ENCODE assay signal across 29 mouse cellular contexts in the genomic region with DNA sequence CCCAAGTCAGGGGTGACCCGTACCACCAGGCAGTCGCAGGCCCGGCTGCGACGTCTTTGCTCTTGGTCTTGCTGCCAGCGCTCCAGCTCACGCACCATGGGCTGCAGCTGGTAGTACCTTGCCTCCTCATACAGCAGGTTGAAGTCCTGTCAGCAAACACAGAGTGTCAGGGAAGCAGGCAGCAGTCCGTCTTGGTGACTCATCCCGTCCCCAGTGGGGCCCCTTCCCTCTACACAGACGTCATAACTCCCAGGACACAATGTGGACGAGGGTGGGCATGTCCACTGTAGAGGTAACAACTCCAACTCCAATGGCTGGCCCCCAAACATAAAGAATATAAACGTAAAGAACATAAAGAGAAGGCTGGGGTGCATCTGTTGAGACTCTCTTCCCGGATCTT. TPM values are rescaled to one million over a fixed set of nuclear protein-coding genes. Genes with fewer than 3 reads are reported as not detected.
DNase-seq lines count a peak whose midpoint lies in the region; ATAC-seq lines count a peak whose summit lies in the region.
"Had no signal": no experiment of that assay in that cellular context is flagged by ENCODE, and none has a peak within 500 bp of the region (broad histone marks: within the 10 kb centered on the region; RNA-seq: fewer than 3 reads in every experiment).

No protein-coding gene starts in this region.

- peaks cover 80% of the 10 kb centered on the region for H3K36me3 ChIP-seq in midbrain, embryonic 13.5 days
- H3K36me3 ChIP-seq in midbrain, embryonic 16.5 days (ENCODE audit: control insufficient read depth, insufficient read depth, low read length) = peaks cover 21% of the 10 kb centered on the region
- H3K36me3 ChIP-seq in intestine, embryonic 14.5 days (ENCODE audit: control insufficient read depth, insufficient read depth, low read length) = peaks cover 77% of the 10 kb centered on the region
- H3K36me3 ChIP-seq in intestine, embryonic 15.5 days = peaks cover 23% of the 10 kb centered on the region

- DNase-seq in intestine, embryonic 14.5 days (ENCODE audit: low spot score) = no peak
- DNase-seq in cerebellum, postnatal 25 days = no peak
- DNase-seq: adrenal gland, adult 2 months; adrenal gland, postnatal 14 days; cerebellum, adult 11 months; cerebellum, adult 2 months; cerebellum, adult 9-11 months; cerebellum, postnatal 36 days; embryo, embryonic 11 days; gastrocnemius, postnatal 14 days; heart, adult 11 months; heart, postnatal 14 days; heart, postnatal 4 days had no signal

- WGBS in midbrain, embryonic 13.5 days = 92% methylated on average over 13 of the region's 13 CpGs
- whole genome bisulfite sequencing in midbrain, embryonic 16.5 days = 86% methylated on average over 13 of the region's 13 CpGs
- WGBS in intestine, embryonic 14.5 days = 77% methylated on average over 13 of the region's 13 CpGs
- 77% methylated on average over 13 of the region's 13 CpGs for WGBS in intestine, embryonic 15.5 days

- H3K9ac ChIP-seq in midbrain, embryonic 13.5 days (replicated peaks) = 0 out of 2 replicates have a peak overlapping the region, but pooled peaks have one; percentile 19
- H3K9ac ChIP-seq in midbrain, embryonic 16.5 days (ENCODE audit: low read depth, low read length) = no peak overlapping the region
- no peak overlapping the region for H3K9ac ChIP-seq in intestine, embryonic 14.5 days (ENCODE audit: low read length)
- no peak overlapping the region for H3K9ac ChIP-seq in intestine, embryonic 15.5 days
- H3K9ac ChIP-seq: embryonic facial prominence, embryonic 13.5 days; forebrain, embryonic 13.5 days; heart, embryonic 13.5 days; hindbrain, embryonic 14.5 days had no signal

- H3K27ac ChIP-seq in midbrain, embryonic 13.5 days = peak overlapping the region; percentile 35; the same call in 1 of the 2 replicates
- no peak overlapping the region for H3K27ac ChIP-seq in midbrain, embryonic 16.5 days (ENCODE audit: low read length)
- no peak overlapping the region for H3K27ac ChIP-seq in intestine, embryonic 14.5 days (ENCODE audit: low read depth)
- H3K27ac ChIP-seq in intestine, embryonic 15.5 days = no peak overlapping the region
- H3K27ac ChIP-seq: embryonic facial prominence, embryonic 10.5 days; embryonic facial prominence, embryonic 13.5 days; forebrain, embryonic 10.5 days; forebrain, embryonic 13.5 days; heart, embryonic 13.5 days; hindbrain, embryonic 14.5 days; hindbrain, postnatal 0 days had no signal

- H3K4me2 ChIP-seq in midbrain, embryonic 13.5 days (replicated peaks) = no peak overlapping the region
- H3K4me2 ChIP-seq in midbrain, embryonic 16.5 days (ENCODE audit: low read length) = no peak overlapping the region
- H3K4me2 ChIP-seq in intestine, embryonic 14.5 days (ENCODE audit: low read length) = no peak overlapping the region
- no peak overlapping the region for H3K4me2 ChIP-seq in intestine, embryonic 15.5 days (replicated peaks)
- H3K4me2 ChIP-seq: embryonic facial prominence, embryonic 13.5 days; forebrain, embryonic 13.5 days; heart, embryonic 13.5 days; hindbrain, embryonic 14.5 days had no signal

- H3K9me3 ChIP-seq in midbrain, embryonic 13.5 days = no peaks in the 10 kb centered on the region
- H3K9me3 ChIP-seq in midbrain, embryonic 16.5 days (replicated peaks; ENCODE audit: control insufficient read depth, low read length, poor library complexity, severe bottlenecking) = no peaks in the 10 kb centered on the region
- H3K9me3 ChIP-seq in intestine, embryonic 14.5 days (ENCODE audit: control insufficient read depth, low read length) = no peaks in the 10 kb centered on the region
- no peaks in the 10 kb centered on the region for H3K9me3 ChIP-seq in intestine, embryonic 15.5 days
- H3K9me3 ChIP-seq: embryonic facial prominence, embryonic 10.5 days; embryonic facial prominence, embryonic 13.5 days; forebrain, embryonic 10.5 days; forebrain, embryonic 13.5 days; heart, embryonic 13.5 days had no signal

- H3K27me3 ChIP-seq in midbrain, embryonic 13.5 days = no peaks in the 10 kb centered on the region
- H3K27me3 ChIP-seq in midbrain, embryonic 16.5 days (ENCODE audit: control insufficient read depth, insufficient read depth, low read depth, low read length) = no peaks in the 10 kb centered on the region
- no peaks in the 10 kb centered on the region for H3K27me3 ChIP-seq in intestine, embryonic 14.5 days (replicated peaks; ENCODE audit: control insufficient read depth, insufficient read depth, low read length)
- no peaks in the 10 kb centered on the region for H3K27me3 ChIP-seq in intestine, embryonic 15.5 days (replicated peaks)
- H3K27me3 ChIP-seq: embryonic facial prominence, embryonic 13.5 days; forebrain, embryonic 13.5 days; heart, embryonic 13.5 days had no signal

- H3K4me1 ChIP-seq in midbrain, embryonic 13.5 days (replicated peaks) = peaks cover 31% of the 10 kb centered on the region
- peaks cover 8% of the 10 kb centered on the region; the same call in 1 of the 2 replicates for H3K4me1 ChIP-seq in midbrain, embryonic 16.5 days (ENCODE audit: control insufficient read depth, insufficient read depth, low read length)
- no peaks in the 10 kb centered on the region for H3K4me1 ChIP-seq in intestine, embryonic 14.5 days (replicated peaks; ENCODE audit: control insufficient read depth, insufficient read depth, low read length)
- no peaks in the 10 kb centered on the region for H3K4me1 ChIP-seq in intestine, embryonic 15.5 days (replicated peaks)
- H3K4me1 ChIP-seq: embryonic facial prominence, embryonic 10.5 days had no signal

- ATAC-seq in midbrain, embryonic 13.5 days = no peak
- no peak for ATAC-seq in midbrain, embryonic 16.5 days
- 0 out of 2 replicates have a peak, but pooled peaks have one; percentile 42 for ATAC-seq in intestine, embryonic 14.5 days (replicated peaks; ENCODE audit: low FRiP score, low TSS enrichment, low read depth)
- ATAC-seq in intestine, embryonic 15.5 days = 0 out of 2 replicates have a peak, but pooled peaks have one; percentile 27
- ATAC-seq in erythroid progenitor cell, adult 5-6 weeks (replicated peaks; ENCODE audit: low FRiP score, poor library complexity, severe bottlenecking) = no peak
- ATAC-seq: CD4-positive, CD25-positive, alpha-beta regulatory T cell, adult 4 months; forebrain, embryonic 13.5 days; forebrain, embryonic 16.5 days; hindbrain, postnatal 0 days had no signal

- H3K4me3 ChIP-seq in midbrain, embryonic 13.5 days (replicated peaks) = no peak overlapping the region
- no peak overlapping the region for H3K4me3 ChIP-seq in midbrain, embryonic 16.5 days (ENCODE audit: low read depth, low read length)
- H3K4me3 ChIP-seq in intestine, embryonic 14.5 days (ENCODE audit: low read depth, low read length) = no peak overlapping the region
- H3K4me3 ChIP-seq in intestine, embryonic 15.5 days (replicated peaks) = no peak overlapping the region
- H3K4me3 ChIP-seq: embryonic facial prominence, embryonic 10.5 days; embryonic facial prominence, embryonic 13.5 days; erythroblast, embryonic 14.5 days; forebrain, embryonic 10.5 days; forebrain, embryonic 13.5 days; gastrocnemius, adult 2 months; heart, embryonic 13.5 days had no signal

RNA-seq across cellular contexts. Expression of a gene that starts 14.6 kb away (rescaled TPM):
- 35.2 and 42.8 TPM in 2 replicates for polyA plus RNA-seq in midbrain, embryonic 13.5 days (2015; fragmentation: Nextera tagmentation; extraction: Ambion mirVana)
- 24.8 and 26.5 TPM in 2 replicates for polyA plus RNA-seq in midbrain, embryonic 16.5 days (2015; fragmentation: Nextera tagmentation; extraction: Ambion mirVana)
- 10.0 and 14.7 TPM in 2 replicates for polyA plus RNA-seq in intestine, embryonic 14.5 days (2014; fragmentation: Nextera tagmentation; extraction: Ambion mirVana)
- 16.2 and 18.0 TPM in 2 replicates for polyA plus RNA-seq in intestine, embryonic 15.5 days (2015; fragmentation: Nextera tagmentation; extraction: Ambion mirVana)
- total RNA-seq in erythroid progenitor cell, adult 5-6 weeks (2015; ENCODE audit: low replicate concordance) = not detected in 2 replicates
- not detected in 2 replicates for total RNA-seq in erythroid progenitor cell, adult 5-6 weeks (2017; ENCODE audit: low replicate concordance)
- total RNA-seq: MEL had no signal
- polyA plus RNA-seq: CD4-positive, CD25-positive, alpha-beta regulatory T cell, adult 4 months; erythroblast, embryonic 14.5 days had no signal

Comparison
In these comparisons a context has a peak if more than half of its experiments do, and no peak if none do; other contexts are left out.
1. ATAC-seq: peak in intestine, embryonic 14.5 days (single experiment) and intestine, embryonic 15.5 days (single experiment); none in midbrain, embryonic 13.5 days (single experiment), midbrain, embryonic 16.5 days (single experiment) and erythroid progenitor cell, adult 5-6 weeks (single experiment).